Comparison of ENCODE assay signal across 10 mouse cellular contexts in genomic region chr2:93659004-93659403, GRCm38 (mm10). TPM values are rescaled to one million over a fixed set of nuclear protein-coding genes. Genes with fewer than 3 reads are reported as not detected.
DNase-seq lines count a peak whose midpoint lies in the region; ATAC-seq and TF ChIP-seq lines count a peak whose summit lies in the region.
"Had no signal": no experiment of that assay in that cellular context is flagged by ENCODE, and none has a peak within 500 bp of the region (broad histone marks: within the 10 kb centered on the region; RNA-seq: fewer than 3 reads in every experiment).

No protein-coding gene starts in this region.

- TF ChIP-seq CTCF in gastrocnemius, adult 2 months (IDR thresholded peaks at IDR 0.05), result peak; percentile 96
- TF ChIP-seq CTCF in midbrain, postnatal 0 days (IDR thresholded peaks at IDR 0.05), result peak; percentile 76
- peak; percentile 74; the same call in 1 of the 2 replicates for TF ChIP-seq CTCF in brain, embryonic 14.5 days (IDR thresholded peaks at IDR 0.05; ENCODE audit: borderline replicate concordance, extremely low read depth, insufficient read depth, insufficient read length)

- H3K4me1 ChIP-seq in midbrain, postnatal 0 days (ENCODE audit: insufficient read depth, low read length), result no peaks in the 10 kb centered on the region
- H3K4me1 ChIP-seq in midbrain, embryonic 10.5 days, result peaks cover 24% of the 10 kb centered on the region
- H3K4me1 ChIP-seq in forebrain, embryonic 16.5 days (replicated peaks; ENCODE audit: control insufficient read depth, insufficient read depth, low read length), result 0 out of 2 replicates have a peak, but pooled peaks cover 3% of the 10 kb centered on the region

- no peak overlapping the region for H3K27ac ChIP-seq in gastrocnemius, adult 2 months
- H3K27ac ChIP-seq in midbrain, postnatal 0 days (ENCODE audit: low read depth, low read length), result no peak overlapping the region
- no peak overlapping the region for H3K27ac ChIP-seq in midbrain, embryonic 10.5 days (replicated peaks)
- no peak overlapping the region for H3K27ac ChIP-seq in forebrain, embryonic 16.5 days (ENCODE audit: low read length)

- no peak overlapping the region for H3K4me3 ChIP-seq in gastrocnemius, adult 2 months
- no peak overlapping the region for H3K4me3 ChIP-seq in midbrain, postnatal 0 days (ENCODE audit: low read depth, low read length)
- no peak overlapping the region for H3K4me3 ChIP-seq in midbrain, embryonic 10.5 days
- no peak overlapping the region for H3K4me3 ChIP-seq in forebrain, embryonic 16.5 days (replicated peaks; ENCODE audit: low read length)
- H3K4me3 ChIP-seq: embryonic facial prominence, embryonic 12.5 days had no signal

- no peaks in the 10 kb centered on the region for H3K36me3 ChIP-seq in midbrain, postnatal 0 days (ENCODE audit: insufficient read depth, low read length)
- H3K36me3 ChIP-seq in midbrain, embryonic 10.5 days, result no peaks in the 10 kb centered on the region
- no peaks in the 10 kb centered on the region for H3K36me3 ChIP-seq in forebrain, embryonic 16.5 days (ENCODE audit: control insufficient read depth, insufficient read depth)

- H3K4me2 ChIP-seq in midbrain, postnatal 0 days (ENCODE audit: low read depth, low read length, poor library complexity, severe bottlenecking), result no peak overlapping the region
- no peak overlapping the region for H3K4me2 ChIP-seq in forebrain, embryonic 16.5 days (ENCODE audit: low read length)
- H3K4me2 ChIP-seq: embryonic facial prominence, embryonic 12.5 days had no signal

- no peak for TF ChIP-seq POLR2A in brain, embryonic 14.5 days (IDR thresholded peaks at IDR 0.05; ENCODE audit: borderline replicate concordance, extremely low read depth, insufficient read depth, insufficient read length, poor library complexity, severe bottlenecking)

- no peak for DNase-seq in gastrocnemius, adult 2 months
- no peak for DNase-seq in gastrocnemius, postnatal 14 days
- peak; percentile 27 for DNase-seq in midbrain, postnatal 0 days (ENCODE audit: low spot score)
- no peak for DNase-seq in midbrain, embryonic 10.5 days (ENCODE audit: low spot score)
- DNase-seq in brain, embryonic 14.5 days (ENCODE audit: low read depth), result no peak
- peak; percentile 51 for DNase-seq in lung, postnatal 36 days
- no peak for DNase-seq in ovary, postnatal 10 days (ENCODE audit: low spot score)

- ATAC-seq in midbrain, postnatal 0 days (ENCODE audit: low FRiP score), result no peak
- no peak for ATAC-seq in forebrain, embryonic 16.5 days

- 30% methylated on average over 3 of the region's 3 CpGs for WGBS in midbrain, postnatal 0 days
- WGBS in midbrain, embryonic 10.5 days, result 43% methylated on average over 3 of the region's 3 CpGs
- WGBS in forebrain, embryonic 16.5 days, result 26% methylated on average over 3 of the region's 3 CpGs

- intact Hi-C loops in gastrocnemius, adult 2 months (cut with DNase I), result loop anchor here (1.0 to 2.0 kb wide), 2 partner anchors 128 to 184 kb away; no protein-coding TSS in a partner anchor
- intact Hi-C loops in gastrocnemius, postnatal 14 days (cut with DNase I; ENCODE audit: low total_unique reads), result loop anchor here (5.0 kb wide), 2 partner anchors 128 to 182 kb away; no protein-coding TSS in a partner anchor

- H3K9ac ChIP-seq in midbrain, postnatal 0 days (replicated peaks; ENCODE audit: low read length, poor library complexity, severe bottlenecking), result no peak overlapping the region
- H3K9ac ChIP-seq in forebrain, embryonic 16.5 days (replicated peaks; ENCODE audit: low read depth, low read length), result no peak overlapping the region
- H3K9ac ChIP-seq: embryonic facial prominence, embryonic 12.5 days had no signal

- peaks cover 8% of the 10 kb centered on the region; the same call in 1 of the 2 replicates for H3K27me3 ChIP-seq in midbrain, postnatal 0 days (ENCODE audit: insufficient read depth, low read length)
- H3K27me3 ChIP-seq in midbrain, embryonic 10.5 days (ENCODE audit: low read depth, poor library complexity, severe bottlenecking), result peaks cover 100% of the 10 kb centered on the region
- H3K27me3 ChIP-seq in forebrain, embryonic 16.5 days (replicated peaks; ENCODE audit: control insufficient read depth, insufficient read depth, low read length), result no peaks in the 10 kb centered on the region
- H3K27me3 ChIP-seq: embryonic facial prominence, embryonic 12.5 days had no signal

- no peaks in the 10 kb centered on the region for H3K9me3 ChIP-seq in midbrain, postnatal 0 days (ENCODE audit: low read length)
- no peaks in the 10 kb centered on the region for H3K9me3 ChIP-seq in midbrain, embryonic 10.5 days (replicated peaks)
- no peaks in the 10 kb centered on the region for H3K9me3 ChIP-seq in forebrain, embryonic 16.5 days (ENCODE audit: control insufficient read depth, low read length)
- H3K9me3 ChIP-seq: embryonic facial prominence, embryonic 12.5 days had no signal

RNA-seq across cellular contexts. Expression of gene Alx4, which starts 16.8 kb away (rescaled TPM):
- under 1 TPM; 0.08 to 0.67 TPM for total RNA-seq in gastrocnemius, adult 2 months (2021)
- under 1 TPM; 0.40 to 0.51 TPM for total RNA-seq in gastrocnemius, postnatal 14 days (2021)
- 3.4 and 3.5 TPM in 2 replicates for total RNA-seq in midbrain, postnatal 0 days (2014; rRNA removed)
- 0.48 TPM in 2 replicates for polyA plus RNA-seq in midbrain, postnatal 0 days (2015; fragmentation: Nextera tagmentation; extraction: Ambion mirVana)
- 6.5 and 6.7 TPM in 2 replicates for polyA plus RNA-seq in midbrain, embryonic 10.5 days (2016; fragmentation: Nextera tagmentation; extraction: Ambion mirVana)
- polyA plus RNA-seq in brain, embryonic 14.5 days (2012; rRNA removed), result 1.1 and 2.5 TPM in 2 replicates
- 0.61 and 1.0 TPM in 2 replicates for polyA plus RNA-seq in forebrain, embryonic 16.5 days (2015; fragmentation: Nextera tagmentation; extraction: Ambion mirVana)
- total RNA-seq: neutrophil, adult 5-6 weeks had no signal

Comparison
In these comparisons a context has a peak if more than half of its experiments do, and no peak if none do; other contexts are left out.
1. DNase-seq: peak in midbrain, postnatal 0 days (single experiment) and lung, postnatal 36 days (single experiment); none in gastrocnemius, adult 2 months (single experiment), gastrocnemius, postnatal 14 days (single experiment), midbrain, embryonic 10.5 days (single experiment), brain, embryonic 14.5 days (single experiment) and ovary, postnatal 10 days (single experiment).
2. Peak in every context shown above with its lines, with median percentiles within 50 percentile points of each other: CTCF ChIP-seq.